Mouse (Mus musculus) kidney, adult 2 months (tissue): Measurements from ENCODE around the gene Ccni.

Experiments
- CTCF ChIP-seq: fragments of 200-500 bp; conservative IDR thresholded peaks from 2 replicates; pipeline ENCODE4 v1.5.1; 2011; ENCODE audit warnings: low read depth, mild to moderate bottlenecking, control low read depth, low read length, moderate library complexity, mixed read lengths; ENCODE audit not compliant: insufficient read depth, insufficient read length
- POLR2A ChIP-seq: fragments of 200-500 bp; IDR thresholded peaks from one replicate; pipeline ENCODE4 v1.6.1; 2011; ENCODE audit warnings: low read depth, low read length, control low read depth

- TF ChIP-seq POLR2A (no peak), CTCF (no peak)
Measured at GRCm38 (mm10) chr5:93144874-93145273, 61.4 kb downstream of the Ccni start.
